Mouse (Mus musculus) gastrocnemius, postnatal 4 days (tissue): Measurements from ENCODE around the gene Ndufa3. TPM values are rescaled to one million over a fixed set of nuclear protein-coding genes. Genes with fewer than 3 reads are reported as not detected.

Source experiments
- DNase-seq, 2 experiments: peaks; one replicate each; pipeline ENCODE4 v3.0.0; 2021 to 2022; ENCODE audit warnings: low spot score in 2 of 2, mixed read lengths in 2 of 2
- total RNA-seq, 2 experiments: library from RNA; stranded (reverse); gene quantifications; 2 replicates each; pipeline ENCODE4 v1.2.3; 2021

The Ndufa3 gene
- total RNA-seq, 2 experiments from 2014 or later = 644 to 708 TPM

DNA sequence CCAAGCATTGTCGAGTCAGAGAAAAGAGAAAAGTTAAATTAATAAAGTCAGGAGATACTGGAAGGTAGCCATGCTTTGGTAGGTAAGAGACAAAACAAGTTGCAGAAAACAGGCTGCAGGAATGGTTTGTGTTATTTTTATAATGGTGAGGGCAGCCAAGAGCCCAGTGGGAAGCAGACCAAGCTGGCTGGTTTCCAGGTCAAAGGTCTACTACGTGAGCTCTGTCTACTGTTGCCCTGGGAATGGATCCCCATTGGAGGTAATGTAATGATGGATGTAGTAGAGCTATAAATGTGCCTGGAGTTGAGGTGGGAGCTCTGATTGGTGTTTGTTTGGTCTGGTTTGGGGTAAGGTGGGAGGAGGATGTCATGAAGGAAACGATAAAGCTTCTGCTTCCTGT lies 8.1 kb upstream of the Ndufa3 start:
- peak in 1 of 2 experiments; percentile 22 for DNase-seq

DNA sequence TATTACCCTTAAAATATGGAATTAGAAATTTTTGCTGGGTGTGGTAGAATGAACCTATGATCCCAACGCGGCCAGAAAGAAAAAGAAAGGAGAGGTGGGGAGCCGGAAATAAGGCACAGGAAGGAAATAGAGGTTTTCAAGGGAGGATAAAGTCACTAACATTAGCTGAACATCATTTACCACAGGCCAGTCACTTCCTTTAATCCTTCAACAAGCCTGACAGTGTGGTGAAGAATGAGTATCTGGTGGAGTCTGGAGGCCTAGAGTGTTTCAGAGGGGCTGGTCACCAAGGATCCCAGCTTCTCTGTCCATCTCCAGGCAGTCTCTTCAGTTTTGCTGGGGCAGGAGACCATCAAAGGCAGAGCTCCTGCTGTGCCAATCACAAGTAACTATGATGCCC lies 6.7 kb upstream of the Ndufa3 start:
- DNase-seq = no peak

DNA sequence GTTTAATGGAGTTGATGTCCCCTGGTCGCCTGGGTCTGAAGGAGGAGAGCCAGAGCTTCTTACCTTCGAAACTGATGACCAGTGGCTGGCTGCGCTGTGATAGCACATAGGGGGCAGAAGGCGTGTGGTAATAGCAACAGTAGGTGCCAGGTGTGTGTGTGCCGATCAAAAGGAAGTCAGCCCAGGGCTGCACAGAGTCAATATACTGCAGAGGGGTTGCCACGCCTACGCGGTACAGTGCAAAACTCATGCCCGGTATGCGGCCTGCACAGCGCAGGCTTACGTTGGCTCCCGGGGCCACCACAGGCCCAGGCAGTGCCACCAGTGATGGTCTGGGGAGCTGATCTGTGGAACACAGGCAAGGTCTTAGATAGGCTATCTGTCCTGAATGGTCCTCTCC lies 6.2 kb upstream of the Ndufa3 start:
- DNase-seq = no peak

DNA sequence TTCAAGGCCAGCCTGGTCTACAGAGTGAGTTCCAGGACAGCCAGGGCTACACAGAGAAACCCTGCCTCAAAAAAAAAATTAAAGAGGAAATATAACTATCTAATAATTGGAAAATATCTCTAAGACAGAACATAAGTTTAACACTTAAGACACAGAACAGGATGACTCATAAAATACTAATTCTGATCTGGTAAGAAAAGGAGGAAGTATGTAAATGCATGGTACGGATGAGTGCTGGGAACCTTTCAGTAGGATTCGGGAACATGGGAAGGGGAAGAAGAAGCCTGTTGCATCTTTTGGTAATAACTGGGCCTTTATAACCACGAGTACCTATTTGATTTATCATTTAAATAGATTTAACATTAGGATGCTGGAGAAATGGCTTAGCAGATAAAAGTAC lies 3.2 kb upstream of the Ndufa3 start:
- no peak for DNase-seq

DNA sequence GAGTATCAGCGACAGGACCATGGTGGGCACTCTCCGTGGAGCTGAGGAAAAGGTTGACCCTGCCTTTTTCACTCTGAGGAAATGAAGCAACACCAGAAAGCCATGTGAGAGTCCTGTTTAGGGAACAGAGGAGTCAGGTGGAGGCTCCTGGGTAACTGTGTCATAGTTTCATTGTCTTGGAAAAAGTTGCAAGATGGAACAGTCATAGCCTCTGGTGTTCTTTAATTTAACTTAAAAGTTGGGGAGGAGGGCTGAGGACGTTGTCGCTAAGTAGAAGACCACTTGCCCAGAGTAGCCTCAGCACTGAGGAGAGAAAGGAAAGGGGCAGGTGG lies 1.1 kb upstream of the Ndufa3 start, which contains the start of gene Oscar:
Gene Oscar, minus strand, starts transcription at position 101 of the 332 bp plus-strand sequence.
- DNase-seq = no peak

DNA sequence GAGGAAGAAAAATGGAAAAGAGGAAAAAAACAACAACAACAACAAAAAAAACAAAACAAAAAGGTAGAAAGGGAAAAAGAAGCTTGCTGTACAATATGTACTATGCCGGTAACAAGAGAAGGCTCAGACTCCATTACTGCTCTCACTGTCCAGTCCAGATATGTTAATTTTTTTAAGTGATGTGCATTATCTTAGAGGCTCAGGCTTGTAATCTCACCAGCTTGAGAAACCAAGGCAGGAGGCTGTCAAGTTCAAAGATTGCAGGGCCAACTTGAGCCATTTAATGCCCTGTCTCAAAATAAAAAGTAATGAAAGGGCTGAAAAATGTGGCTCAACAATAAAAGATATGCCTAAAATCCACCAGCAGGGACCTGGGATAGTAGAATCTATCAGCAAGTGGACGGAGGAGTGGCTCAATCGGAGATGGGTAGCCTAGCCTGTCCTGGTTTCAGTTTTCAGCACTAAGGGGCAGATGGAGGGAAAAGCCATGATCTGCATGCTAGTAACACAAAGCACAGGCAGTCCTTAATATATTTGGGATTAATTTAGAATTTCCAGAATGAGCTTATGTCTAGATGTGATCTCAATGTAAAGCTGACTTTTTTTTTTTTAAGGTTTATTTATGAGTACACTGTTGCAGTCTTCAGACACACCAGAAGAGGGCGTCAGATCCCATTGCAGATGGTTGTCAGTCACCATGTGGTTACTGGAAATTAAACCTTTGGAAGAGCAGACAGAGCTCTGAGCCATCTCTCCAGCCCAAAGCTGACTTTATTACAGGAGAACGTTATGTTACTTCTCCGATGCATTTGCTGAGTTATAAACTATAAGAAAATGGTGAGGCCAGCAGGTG lies 558 bp upstream of the Ndufa3 start:
- DNase-seq = no peak

DNA sequence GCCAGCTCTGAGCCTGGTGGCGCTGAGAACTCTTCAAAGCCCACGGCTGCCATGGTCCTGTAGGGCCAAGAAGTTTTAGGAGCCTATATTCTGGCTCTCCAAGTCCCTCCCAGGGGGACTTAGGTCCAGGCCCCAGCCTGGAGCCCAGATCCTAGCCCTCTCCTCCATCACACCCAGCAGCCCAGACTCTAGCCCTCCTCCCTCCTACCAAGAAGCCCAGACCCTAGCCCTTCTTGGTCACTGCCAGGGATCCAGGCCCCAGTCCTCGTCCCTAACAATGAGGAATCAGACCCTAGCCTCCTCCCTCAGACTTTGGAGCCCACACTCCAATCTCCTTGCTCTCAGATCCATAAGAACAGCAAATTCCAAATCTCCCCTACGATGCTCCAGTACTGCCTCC lies 11.9 kb downstream of the Ndufa3 start:
- DNase-seq = no peak

DNA sequence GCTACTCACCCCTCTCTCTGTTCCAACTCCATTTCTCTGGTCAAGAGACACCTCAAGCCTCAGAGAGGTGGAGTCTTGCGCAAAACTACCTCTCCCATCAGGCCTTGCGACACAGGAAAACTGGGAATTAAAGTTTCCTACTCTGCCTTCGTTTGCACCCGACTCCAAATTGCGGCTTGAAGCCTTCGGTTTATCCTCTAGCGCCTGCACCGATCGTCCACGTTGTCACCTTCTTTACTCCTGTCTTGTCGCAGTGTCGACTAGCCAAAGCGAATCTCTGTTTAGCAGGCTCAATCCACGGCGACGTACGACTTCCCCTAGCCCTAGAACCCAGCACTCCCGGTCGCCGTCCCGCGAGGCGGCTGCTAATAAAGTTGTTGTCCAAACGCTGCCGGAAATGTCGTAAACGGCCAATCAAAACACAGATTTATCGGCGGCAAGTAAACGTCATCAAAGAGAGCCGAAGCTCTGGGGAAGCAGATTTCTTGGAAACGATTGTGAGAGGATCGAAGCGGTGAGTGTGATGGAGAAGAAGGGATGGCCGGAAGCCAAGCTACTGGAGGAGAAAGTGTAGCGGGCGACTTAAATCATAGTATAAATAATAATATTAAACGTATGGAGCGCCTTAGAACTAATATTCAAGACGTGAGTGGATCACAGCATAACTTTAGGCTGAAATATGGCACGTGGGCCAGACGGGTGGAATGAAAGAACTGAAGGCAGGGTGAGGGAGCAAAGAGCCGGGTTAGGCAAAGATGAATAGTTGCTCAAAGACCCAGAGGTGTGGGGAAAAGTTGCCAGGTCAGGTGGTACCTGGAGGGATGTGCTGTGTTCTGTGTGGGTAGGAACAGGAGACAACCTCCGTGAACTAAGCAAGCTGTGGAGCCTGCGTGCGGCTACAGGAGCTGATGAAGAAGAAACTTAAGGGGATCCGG lies 12.6 kb downstream of the Ndufa3 start, which contains the start of the genes Tfpt and Prpf31:
Gene Tfpt, minus strand, starts transcription at position 387 of the 935 bp plus-strand sequence.
Gene Prpf31, plus strand, starts transcription at position 443 of the 935 bp plus-strand sequence.
- peak; percentile 73 to 89 for DNase-seq

DNA sequence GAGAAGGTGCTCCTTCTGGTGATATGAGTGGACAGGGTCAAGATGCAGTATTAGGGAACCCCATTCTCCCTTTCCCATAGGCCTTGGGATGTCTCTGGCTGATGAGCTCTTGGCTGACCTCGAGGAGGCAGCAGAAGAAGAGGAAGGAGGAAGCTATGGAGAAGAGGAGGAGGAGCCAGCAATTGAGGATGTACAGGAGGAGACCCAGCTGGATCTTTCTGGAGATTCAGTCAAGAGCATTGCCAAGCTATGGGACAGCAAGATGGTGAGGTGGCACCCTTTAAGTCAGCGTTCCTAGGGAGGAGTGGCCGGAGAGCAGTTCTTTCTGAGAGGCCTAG lies 13.3 kb downstream of the Ndufa3 start:
- no peak for DNase-seq

DNA sequence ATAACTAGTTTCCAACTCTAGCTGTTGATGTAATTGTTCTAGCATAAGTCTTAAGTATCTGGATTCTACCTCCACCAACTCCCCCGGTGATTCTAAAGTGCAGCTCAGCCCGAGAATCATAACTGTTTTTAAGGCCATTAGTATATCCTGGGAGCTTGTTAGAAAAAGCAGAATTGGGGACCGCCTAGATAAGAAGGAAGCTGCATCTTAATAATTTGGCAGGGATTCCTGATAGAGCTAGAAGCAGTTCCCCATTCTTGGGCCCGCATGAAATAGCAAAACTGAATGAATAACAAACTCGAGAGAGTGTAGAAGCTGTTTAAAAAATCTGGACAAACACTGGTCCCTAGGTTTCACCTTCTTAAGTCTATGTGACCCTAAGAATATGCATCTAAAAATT lies 26.2 kb downstream of the Ndufa3 start:
- DNase-seq = no peak

DNA sequence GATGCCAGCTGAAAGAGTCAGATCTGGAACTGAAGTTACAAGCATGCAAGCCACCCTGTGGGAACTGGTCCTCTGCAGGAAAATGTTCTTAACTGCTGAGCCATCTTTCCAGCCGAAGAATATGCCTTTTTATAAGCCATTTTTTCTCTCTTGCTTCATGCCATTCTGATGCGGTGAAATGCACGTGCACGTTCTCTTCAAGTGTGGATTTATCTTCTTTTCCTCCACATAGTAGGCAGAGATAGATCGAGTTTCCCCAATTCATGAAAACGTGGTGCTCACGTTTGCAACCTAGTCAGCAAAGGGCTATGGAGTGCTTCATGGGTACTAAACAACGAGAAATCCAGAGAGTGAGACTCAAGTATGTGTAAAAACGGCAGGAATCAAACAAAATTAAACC lies 26.7 kb downstream of the Ndufa3 start:
- DNase-seq = no peak

DNA sequence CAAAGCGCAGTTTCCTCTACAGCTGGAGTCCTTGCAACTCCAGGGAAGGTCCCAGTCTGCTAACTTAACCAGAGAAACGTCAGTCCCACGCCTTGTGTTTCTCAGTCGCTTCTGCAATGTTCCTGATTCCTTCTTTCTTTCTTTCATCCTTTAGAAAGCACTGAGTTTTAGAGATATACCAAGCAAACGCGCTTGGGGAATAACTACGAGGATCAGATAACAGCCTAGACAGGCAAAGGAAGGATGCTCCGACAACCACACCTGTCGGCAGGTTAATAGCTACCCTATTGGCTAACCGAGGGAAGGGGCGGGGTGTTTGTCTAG lies 27.1 kb downstream of the Ndufa3 start:
- no peak for DNase-seq

DNA sequence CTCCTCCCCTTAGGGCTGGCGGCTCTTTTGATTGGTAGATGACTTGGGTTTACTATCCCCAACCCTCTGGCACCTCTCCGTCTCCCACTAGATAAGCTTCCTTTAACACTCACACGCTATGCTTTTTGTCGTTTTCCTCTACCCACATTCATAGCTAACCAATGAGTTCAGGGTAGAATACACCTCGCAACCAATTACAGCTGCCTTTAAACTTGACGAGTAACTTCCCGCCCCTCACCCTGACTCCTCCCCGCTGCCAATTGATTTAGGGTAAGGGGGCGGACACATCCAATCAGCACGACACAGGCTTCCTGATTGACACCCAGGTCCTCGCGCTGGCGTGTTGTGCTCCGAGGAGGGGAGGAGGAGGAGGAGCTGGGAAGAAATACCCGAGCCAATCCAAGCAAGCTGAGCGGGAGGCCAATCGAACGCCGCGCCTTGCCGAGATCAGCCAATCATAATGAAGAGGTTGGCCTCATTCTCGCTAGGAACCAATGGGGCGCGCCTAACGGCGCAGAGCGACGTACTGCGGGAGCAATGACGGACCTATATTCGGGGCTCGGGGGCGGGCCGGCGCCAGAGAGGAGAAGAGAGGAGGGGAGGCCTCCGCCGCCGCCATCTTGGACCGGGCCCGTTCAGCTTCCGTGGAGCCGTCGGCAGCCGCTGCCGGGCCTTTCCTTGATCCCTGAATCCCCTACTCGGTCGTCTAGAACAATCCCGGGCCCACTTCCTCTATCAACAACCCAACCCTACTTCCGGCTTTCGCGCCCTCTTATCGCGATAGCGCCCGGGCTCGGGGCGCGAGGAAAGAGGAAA lies 27.7 kb downstream of the Ndufa3 start, which contains the start of gene Cnot3:
Gene Cnot3, plus strand, starts transcription at position 597 of the 816 bp plus-strand sequence.
- DNase-seq = peak; percentile 94 to 98

DNA sequence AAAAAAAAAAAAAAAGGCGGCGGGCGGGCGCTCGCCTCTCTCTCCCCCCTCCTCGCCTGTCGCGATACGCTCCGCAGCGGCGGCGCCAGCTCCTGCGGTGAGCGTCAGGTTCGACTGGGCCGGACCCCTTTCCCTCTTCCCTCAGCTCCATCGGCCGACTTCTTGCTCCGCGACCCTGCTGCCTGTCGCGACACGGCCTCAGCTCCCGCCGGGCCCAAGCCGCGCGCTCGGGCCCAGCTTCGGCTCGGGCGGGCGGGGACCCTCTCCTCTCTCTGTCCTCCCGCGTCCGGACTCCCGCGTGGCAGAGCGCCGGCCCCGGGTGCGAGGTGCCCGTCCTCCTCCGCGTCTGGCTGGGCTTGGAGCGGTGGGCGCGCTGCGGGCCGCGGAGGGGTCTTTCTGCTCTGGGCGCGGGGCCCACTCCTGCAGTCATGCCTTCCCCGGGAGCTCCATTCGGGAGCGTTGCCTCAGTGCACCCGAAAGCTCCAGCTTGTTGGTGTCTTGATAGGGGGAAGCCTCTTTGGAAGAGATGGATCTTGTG lies 28.4 kb downstream of the Ndufa3 start:
- DNase-seq = no peak

DNA sequence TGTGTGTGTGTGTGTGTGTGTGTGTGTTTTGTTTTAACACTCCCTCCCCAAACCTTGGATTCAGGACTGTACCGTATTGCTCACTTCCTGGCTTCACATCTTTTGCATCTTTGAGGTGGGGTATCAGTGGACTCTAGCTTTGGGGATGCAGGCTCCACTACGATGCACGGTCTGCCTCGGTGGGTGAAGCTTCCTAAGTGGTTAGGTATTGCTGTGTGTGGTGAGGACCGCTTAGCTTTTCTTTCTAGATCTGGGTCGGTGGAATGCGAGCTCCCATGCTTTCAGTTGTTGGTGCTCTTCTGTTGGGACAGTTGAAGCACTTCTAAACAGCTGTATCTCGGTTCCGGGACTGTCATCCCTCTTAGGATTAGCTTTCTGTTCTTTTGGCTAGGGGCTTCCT lies 29.0 kb downstream of the Ndufa3 start:
- DNase-seq = no peak

DNA sequence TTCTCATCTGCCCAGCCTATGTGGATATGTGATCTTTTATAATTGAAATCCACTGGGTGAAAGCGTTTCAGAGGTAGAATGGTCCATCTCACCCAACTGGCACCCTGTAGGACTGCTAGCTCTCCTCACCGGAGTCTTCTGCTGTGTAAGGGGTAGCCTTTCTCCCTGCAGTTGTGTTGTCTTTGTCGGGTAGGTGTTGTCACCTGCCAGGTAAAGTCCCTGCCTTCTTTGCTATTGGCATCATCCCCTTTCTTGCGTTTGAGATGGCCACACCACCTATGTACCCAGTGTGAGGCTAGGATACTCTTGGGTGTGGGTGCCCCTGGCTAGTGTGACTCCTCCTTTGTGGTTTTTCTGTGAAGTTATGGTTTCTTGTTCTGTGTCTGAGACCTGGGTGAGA lies 29.5 kb downstream of the Ndufa3 start:
- DNase-seq = no peak

DNA sequence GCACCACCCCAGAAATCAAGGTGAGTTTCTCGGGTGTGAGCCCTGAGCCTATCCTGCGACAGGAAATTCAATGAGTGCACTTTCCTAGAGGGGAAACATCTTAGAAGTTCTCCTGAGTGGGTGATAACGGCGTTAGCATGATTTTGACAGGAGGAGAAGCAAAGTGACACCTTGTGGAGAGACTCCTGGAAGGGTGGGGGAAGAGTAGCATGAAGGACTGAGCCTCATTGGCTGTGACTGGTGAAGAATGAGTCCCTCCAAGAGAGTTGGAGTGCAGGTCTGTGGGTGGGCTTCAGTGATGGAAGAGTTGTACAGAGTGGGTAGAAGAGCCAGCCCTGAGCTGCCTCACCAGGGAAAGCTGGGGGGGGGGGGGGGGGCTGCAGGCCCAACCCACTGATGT lies 39.8 kb downstream of the Ndufa3 start:
- no peak for DNase-seq

DNA sequence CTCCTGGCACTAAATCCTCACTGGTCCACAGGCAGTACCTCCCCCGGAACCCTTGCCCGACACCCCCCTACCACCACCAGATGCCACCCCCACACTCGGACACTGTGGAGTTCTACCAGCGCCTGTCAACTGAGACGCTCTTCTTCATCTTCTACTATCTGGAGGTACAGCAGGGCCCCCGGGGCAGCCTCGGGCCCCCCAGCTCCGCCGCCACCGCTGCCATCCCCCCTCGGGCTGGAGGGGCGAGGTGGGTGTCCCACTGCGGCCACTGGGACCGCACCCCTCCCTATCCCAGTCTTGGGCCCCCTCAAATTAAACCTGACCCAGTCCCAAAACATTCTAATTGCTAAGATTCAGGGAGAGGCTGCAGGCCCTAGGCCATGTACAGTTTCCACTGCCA lies 41.4 kb downstream of the Ndufa3 start:
- DNase-seq = no peak

DNA sequence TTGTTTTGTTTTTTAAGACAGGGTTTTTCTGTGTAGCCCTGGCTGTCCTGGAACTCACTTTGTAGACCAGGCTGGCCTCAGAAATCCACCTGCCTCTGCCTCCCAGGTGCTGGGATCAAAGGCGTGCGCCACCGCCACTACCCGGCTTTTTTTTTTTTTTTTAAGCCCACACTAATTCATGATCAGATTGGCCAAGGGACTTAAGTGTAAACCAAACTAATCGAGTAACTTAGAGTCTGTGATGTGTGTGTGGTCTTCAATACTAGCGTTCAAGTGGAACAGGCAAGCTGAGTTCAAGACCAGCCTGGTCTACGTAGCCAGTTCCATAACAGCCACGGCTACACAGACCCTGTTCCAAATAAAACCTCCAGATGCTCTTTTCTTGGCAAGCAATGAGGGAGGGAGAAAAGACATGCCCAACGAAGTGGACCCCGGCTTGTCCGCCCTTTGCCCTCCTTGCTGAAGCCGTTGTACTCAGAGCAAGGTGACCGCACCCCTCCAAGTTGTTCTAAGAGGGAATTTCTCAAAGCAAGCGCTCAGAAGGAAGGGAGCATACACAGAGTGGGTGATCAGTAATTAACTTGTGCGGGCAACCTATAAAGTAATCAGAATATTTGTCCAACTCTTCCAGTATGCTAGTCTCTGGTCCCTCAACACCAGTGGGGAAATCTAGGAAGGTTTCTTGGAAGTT lies 47.5 kb downstream of the Ndufa3 start:
- DNase-seq = no peak
